21 mouse cellular contexts compared by ENCODE assay signal in genomic region chr8:80794585-80795509, GRCm38 (mm10). TPM values are rescaled to one million over a fixed set of nuclear protein-coding genes. Genes with fewer than 3 reads are reported as not detected.
DNase-seq lines count a peak whose midpoint lies in the region; ATAC-seq lines count a peak whose summit lies in the region.
"Had no signal": no experiment of that assay in that cellular context is flagged by ENCODE, and none has a peak within 500 bp of the region (broad histone marks: within the 10 kb centered on the region; RNA-seq: fewer than 3 reads in every experiment).

No protein-coding gene starts in this region.

- H3K36me3 ChIP-seq in heart, embryonic 15.5 days = peaks cover 25% of the 10 kb centered on the region; the same call in 1 of the 2 replicates
- no peaks in the 10 kb centered on the region for H3K36me3 ChIP-seq in hindbrain, embryonic 16.5 days (ENCODE audit: control insufficient read depth, insufficient read depth, low read length)

- DNase-seq in heart, postnatal 14 days = no peak
- peak; percentile 26 to 49 for DNase-seq in kidney, postnatal 4 days
- no peak for DNase-seq in kidney, postnatal 14 days
- peak; percentile 76 for DNase-seq in NIH3T3 (ENCODE audit: low read depth)
- DNase-seq in heart, adult 9 months (ENCODE audit: low spot score in 2 of 2) = no peak
- DNase-seq: cerebellum, adult 11-12 months; cerebellum, postnatal 36 days; heart, adult 11 months; lung, postnatal 36 days had no signal

- ATAC-seq in heart, embryonic 15.5 days (replicated peaks; ENCODE audit: insufficient number of reproducible peaks, insufficient read depth, low FRiP score, low read depth) = no peak
- peak; percentile 71 for ATAC-seq in hindbrain, embryonic 16.5 days
- ATAC-seq: activated CD4-positive, CD25-positive, alpha-beta regulatory T cell, adult 4 months; forebrain, embryonic 16.5 days; inflammation-experienced regulatory T-cells, adult 6 months; Patski had no signal

- H3K9ac ChIP-seq in heart, embryonic 15.5 days = no peak overlapping the region
- no peak overlapping the region for H3K9ac ChIP-seq in hindbrain, embryonic 16.5 days (ENCODE audit: low read depth, low read length)
- H3K9ac ChIP-seq: kidney, embryonic 15.5 days; limb, embryonic 12.5 days; liver, embryonic 15.5 days had no signal

- H3K9me3 ChIP-seq in heart, embryonic 15.5 days (replicated peaks) = no peaks in the 10 kb centered on the region
- H3K9me3 ChIP-seq in hindbrain, embryonic 16.5 days (ENCODE audit: control insufficient read depth, low read length) = no peaks in the 10 kb centered on the region
- H3K9me3 ChIP-seq: kidney, embryonic 15.5 days; liver, embryonic 15.5 days had no signal

- 84% methylated on average over 19 of the region's 19 CpGs for WGBS in heart, embryonic 15.5 days
- WGBS in hindbrain, embryonic 16.5 days = 81% methylated on average over 19 of the region's 19 CpGs

- 0 out of 2 replicates have a peak overlapping the region, but pooled peaks have one; percentile 2 for H3K27ac ChIP-seq in heart, embryonic 15.5 days
- no peak overlapping the region for H3K27ac ChIP-seq in hindbrain, embryonic 16.5 days (ENCODE audit: low read depth, low read length)
- H3K27ac ChIP-seq: embryonic facial prominence, embryonic 10.5 days; kidney, embryonic 15.5 days; limb, embryonic 12.5 days; midbrain, embryonic 10.5 days had no signal

- H3K27me3 ChIP-seq in heart, embryonic 15.5 days = no peaks in the 10 kb centered on the region
- no peaks in the 10 kb centered on the region for H3K27me3 ChIP-seq in hindbrain, embryonic 16.5 days (replicated peaks; ENCODE audit: control insufficient read depth, insufficient read depth, low read length)
- H3K27me3 ChIP-seq: kidney, embryonic 15.5 days; limb, embryonic 12.5 days; liver, embryonic 15.5 days; Patski had no signal

- no peak overlapping the region for H3K4me3 ChIP-seq in heart, embryonic 15.5 days
- no peak overlapping the region for H3K4me3 ChIP-seq in hindbrain, embryonic 16.5 days (ENCODE audit: low read length)
- H3K4me3 ChIP-seq: embryonic facial prominence, embryonic 10.5 days; erythroblast, embryonic 14.5 days; kidney, embryonic 15.5 days; limb, embryonic 12.5 days; liver, embryonic 15.5 days; midbrain, embryonic 10.5 days had no signal

- H3K4me1 ChIP-seq in heart, embryonic 15.5 days (replicated peaks) = peaks cover 26% of the 10 kb centered on the region
- peaks cover 9% of the 10 kb centered on the region; the same call in 1 of the 2 replicates for H3K4me1 ChIP-seq in hindbrain, embryonic 16.5 days (ENCODE audit: control insufficient read depth, insufficient read depth, low read depth, low read length)
- H3K4me1 ChIP-seq: liver, embryonic 15.5 days; midbrain, embryonic 10.5 days had no signal

- no peak overlapping the region for H3K4me2 ChIP-seq in heart, embryonic 15.5 days
- no peak overlapping the region for H3K4me2 ChIP-seq in hindbrain, embryonic 16.5 days (ENCODE audit: low read length)
- H3K4me2 ChIP-seq: kidney, embryonic 15.5 days; limb, embryonic 12.5 days; liver, embryonic 15.5 days had no signal

- intact Hi-C loops in heart, postnatal 14 days (cut with DNase I) = loop anchor here (5.0 kb wide), 1 partner anchor 82 kb away; no protein-coding TSS in a partner anchor

RNA-seq across cellular contexts. Expression of gene Smarca5, which starts 55.5 kb away (rescaled TPM):
- polyA plus RNA-seq in heart, embryonic 15.5 days (2015; fragmentation: Nextera tagmentation; extraction: Ambion mirVana) = 34.2 and 42.3 TPM in 2 replicates
- total RNA-seq in heart, postnatal 14 days (2021) = 10 to 100 TPM; 39.8 to 41.2 TPM
- 34.3 and 37.5 TPM in 2 replicates for polyA plus RNA-seq in hindbrain, embryonic 16.5 days (2015; fragmentation: Nextera tagmentation; extraction: Ambion mirVana)

Comparison
In these comparisons a context has a peak if more than half of its experiments do, and no peak if none do; other contexts are left out.
1. DNase-seq: peak in kidney, postnatal 4 days (2 of 2) and NIH3T3 (single experiment); none in heart, postnatal 14 days (0 of 2), kidney, postnatal 14 days (single experiment) and heart, adult 9 months (0 of 2).